Mouse (Mus musculus): Measurements from ENCODE around the gene Prn.

Prn gene

DNA sequence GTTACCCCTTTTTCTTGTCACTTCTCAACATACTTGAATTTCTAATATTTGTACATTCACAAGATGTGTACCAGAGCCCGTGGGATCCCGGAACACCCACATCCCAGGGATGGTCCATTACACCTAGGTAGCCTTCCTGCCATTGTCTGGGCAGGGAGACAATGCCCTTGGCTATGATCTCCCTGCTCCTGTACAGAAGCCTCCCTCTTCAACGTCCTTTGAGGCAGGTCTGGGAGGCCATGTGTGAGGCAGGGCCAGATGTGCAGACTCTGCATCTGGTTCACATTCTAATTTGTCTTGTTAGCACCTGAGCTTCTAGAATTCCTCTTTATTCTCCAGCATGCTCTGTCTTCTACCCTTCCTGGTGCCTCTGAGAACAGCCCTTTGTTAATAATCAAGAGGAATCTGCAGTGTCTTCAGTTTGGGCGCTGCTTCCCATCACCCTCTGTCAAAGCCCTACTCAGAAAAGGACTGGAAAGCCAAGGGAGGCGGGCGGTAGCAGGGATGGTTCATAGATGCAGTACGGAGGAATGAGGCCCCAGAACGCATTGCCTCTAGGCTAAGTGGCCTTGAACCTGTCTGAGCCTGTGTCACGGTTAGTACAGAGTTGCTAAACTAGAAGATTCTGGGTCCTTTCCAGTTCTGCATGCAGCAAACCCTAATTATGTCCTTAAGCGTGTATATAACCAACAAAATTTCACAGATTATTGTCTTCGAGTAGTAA, 39.3 kb downstream of the Prn start:
- no peak for DNase-seq (ENCODE audit: low read depth, low spot score)

DNA sequence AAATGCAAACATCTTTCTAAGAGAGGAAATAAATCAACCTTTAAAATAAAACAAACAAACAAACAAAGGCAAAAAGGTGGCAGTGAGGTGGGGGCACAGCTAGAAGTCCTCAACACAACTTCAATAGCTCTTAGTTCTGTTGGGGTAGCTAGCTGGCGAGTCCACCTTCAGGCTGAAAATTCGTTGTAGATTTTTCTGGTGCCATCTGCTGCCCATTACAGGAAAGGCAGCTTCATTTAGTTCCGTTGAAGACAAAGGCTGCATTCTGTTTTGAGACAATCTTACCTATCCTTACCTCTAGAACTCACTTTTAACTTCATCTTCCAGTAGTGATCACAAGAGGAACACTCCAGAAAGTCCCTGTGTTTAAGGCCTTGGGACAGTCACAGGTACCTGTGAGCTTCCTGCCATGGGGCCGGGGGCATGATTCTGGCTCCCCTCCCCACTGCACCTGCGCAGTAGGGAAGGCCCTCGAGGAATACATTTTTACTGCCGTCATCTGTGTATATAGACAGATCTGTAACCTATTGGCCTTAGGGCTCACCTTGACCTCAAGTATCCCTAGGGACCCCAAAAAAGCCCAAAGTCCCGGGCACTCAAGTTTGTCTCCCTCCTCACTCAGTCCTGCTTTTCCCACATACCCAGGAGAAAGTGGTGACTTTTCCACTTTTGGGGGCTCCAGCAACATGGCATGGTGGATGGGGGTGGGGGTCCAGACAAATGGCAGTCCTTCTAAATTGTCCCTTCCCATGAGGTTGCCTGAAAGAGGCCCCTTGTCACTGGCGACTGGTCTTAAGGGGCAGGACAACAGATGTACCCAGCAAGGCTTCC, 40.2 kb downstream of the Prn start:
- DNase-seq (ENCODE audit: low read depth, low spot score) = peak; percentile 46

DNA sequence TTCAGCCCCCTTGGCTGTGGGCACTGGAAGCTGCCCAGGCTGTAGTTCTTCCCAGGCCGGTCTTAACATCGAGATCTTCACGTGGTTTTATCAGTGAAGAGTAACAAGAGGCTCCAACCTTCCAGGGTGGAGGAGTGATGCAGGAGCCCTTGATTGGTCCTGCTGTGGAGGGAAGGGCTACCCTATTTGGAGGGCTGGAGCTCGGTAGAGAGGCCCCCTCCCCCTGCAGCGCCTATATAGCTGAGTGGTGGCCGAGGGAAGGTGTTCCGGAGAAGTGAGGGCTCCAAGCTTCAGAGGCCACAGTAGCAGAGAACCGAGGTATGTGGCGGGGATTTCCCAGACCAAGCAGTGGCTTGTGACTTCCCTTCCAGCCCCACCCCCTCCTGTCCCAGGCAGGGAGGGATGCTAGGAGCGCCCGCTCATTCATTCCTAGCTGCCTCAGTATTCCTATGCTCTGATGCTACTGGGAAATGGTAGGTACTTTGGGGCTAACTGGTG, 40.9 kb downstream of the Prn start, which contains the start of gene Prnd:
Gene Prnd, plus strand, starts transcription at position 264 of the 498 bp plus-strand sequence.
- DNase-seq (ENCODE audit: low read depth, low spot score) = no peak

DNA sequence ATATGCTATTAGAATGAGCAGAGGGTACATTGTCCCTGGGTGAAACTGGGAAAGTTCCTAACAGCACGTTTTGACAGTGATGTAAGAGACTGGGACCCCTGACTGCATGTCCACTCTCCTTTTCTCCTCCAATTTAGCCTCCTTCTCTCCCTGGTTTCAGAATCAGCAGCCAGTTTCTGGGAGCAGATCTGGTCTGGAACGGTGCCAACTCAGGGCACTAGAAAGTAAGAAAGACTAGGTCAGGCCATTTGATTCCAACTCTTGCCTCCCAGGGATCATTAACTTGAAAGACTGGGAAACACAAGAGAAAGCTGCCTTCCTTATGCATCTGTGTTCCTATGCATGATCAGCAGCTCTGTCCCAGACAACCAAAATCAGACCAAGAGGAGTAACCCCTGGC, 42.7 kb downstream of the Prn start:
- DNase-seq (ENCODE audit: low read depth, low spot score) = no peak

DNA sequence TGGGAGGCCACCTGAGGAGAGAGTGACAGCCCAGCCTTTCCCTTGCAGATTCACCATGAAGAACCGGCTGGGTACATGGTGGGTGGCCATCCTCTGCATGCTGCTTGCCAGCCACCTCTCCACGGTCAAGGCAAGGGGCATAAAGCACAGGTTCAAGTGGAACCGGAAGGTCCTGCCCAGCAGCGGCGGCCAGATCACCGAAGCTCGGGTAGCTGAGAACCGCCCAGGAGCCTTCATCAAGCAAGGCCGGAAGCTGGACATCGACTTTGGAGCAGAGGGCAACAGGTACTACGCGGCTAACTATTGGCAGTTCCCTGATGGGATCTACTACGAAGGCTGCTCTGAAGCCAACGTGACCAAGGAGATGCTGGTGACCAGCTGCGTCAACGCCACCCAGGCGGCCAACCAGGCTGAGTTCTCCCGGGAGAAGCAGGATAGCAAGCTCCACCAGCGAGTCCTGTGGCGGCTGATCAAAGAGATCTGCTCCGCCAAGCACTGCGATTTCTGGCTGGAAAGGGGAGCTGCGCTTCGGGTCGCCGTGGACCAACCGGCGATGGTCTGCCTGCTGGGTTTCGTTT, 43.3 kb downstream of the Prn start:
- DNase-seq (ENCODE audit: low read depth, low spot score) = no peak

DNA sequence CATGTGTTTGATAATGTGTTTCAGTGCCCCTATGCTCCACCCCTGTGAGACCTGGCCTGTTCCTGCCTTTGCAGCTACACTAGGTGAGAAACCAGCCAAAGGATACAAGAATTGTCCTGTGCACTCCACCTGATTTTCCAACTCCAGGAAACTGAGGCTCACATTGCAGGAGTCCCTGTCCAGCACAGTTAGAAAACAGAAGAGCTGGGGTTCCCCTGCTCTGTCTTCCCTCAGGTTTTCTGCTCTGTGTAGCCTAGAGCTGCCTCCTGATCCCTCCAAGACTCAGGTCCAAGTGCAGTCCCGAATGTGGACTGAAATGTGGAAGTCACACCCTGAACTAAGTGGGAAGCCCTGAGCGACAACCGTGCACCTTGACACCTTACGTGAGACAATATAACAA, 44.0 kb downstream of the Prn start:
- no peak for DNase-seq (ENCODE audit: low read depth, low spot score)

DNA sequence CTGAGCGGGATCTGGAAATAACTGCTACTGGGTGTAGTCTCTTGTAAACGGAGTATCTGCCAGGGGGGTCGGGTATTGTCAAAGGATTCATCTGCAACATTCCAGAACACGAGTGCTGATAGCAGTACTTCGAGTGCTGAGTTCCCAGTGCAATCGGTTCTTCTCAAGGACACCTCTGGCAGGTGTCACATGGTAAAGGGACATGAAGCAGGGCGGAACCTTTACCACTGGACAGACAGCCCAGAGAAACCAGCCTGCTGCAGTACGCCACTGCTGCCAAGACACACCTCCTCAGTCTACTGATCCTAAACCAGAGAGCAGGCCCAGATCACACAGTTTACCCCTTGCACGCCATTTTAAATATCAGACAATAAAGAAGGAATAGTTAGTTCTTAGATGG, 45.1 kb downstream of the Prn start:
- DNase-seq (ENCODE audit: low read depth, low spot score) = no peak

DNA sequence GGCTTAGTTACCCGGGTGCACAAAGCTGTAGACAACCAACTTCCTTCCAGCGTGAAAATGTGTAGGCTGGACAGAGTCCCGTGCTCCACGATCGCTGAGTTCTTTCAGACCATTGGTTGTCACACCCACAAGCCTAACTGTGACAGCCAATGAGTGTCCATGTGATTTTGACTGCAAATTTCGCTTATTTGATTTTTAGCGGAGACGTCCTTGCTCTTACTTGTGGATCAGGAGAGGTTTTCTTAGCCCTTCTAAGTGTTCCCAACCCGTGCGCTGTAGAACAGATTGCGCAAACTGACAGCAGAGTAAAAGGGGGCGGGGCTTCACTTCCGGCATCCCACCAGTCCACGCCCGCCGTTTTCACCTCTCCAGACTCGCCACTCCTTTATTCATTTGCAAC, 45.5 kb downstream of the Prn start:
- no peak for DNase-seq (ENCODE audit: low read depth, low spot score)

DNA sequence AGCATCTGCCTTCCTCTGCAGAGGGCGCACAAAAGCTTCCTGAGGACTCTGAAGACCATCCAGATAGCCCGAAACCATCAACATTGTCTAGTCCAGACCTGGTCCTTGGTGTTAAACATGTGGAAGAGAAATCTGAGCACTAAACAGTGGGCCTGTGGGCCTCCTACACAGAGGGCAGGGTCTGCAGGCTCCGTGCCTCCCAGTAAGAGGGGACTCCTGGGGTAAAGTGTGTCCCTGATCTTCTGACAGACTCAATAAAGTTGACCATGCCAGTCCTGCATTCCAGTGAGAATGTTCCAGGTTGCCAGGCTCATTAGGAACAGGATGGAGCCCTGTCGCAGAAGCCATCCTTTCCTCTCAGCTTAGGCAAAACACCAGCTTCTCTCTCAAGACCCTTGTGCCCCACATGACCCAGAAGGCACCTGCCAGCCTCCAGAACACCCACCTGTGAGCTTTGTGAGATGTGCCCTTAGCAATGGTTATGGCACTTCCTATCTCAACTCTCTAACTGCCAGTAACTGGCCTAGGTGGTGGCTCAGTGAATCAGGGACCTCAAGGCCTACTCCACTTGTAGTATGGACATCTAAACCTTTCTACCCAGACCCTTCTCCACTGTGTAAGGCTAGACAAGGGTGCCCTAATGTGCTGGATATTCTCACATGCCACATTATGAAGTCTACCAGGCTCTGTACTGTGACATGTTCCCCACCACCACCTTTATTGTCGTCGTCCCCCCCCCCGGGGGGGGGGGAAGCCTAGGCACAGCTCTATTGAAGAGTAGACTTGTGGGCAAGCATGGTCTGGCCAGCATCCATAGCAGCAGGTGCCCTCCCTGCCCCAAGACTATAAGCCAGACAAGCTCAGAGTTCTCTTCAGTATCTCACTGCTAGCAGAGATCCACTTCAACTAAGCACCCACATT, 46.8 kb downstream of the Prn start:
- DNase-seq (ENCODE audit: low read depth, low spot score) = no peak

DNA sequence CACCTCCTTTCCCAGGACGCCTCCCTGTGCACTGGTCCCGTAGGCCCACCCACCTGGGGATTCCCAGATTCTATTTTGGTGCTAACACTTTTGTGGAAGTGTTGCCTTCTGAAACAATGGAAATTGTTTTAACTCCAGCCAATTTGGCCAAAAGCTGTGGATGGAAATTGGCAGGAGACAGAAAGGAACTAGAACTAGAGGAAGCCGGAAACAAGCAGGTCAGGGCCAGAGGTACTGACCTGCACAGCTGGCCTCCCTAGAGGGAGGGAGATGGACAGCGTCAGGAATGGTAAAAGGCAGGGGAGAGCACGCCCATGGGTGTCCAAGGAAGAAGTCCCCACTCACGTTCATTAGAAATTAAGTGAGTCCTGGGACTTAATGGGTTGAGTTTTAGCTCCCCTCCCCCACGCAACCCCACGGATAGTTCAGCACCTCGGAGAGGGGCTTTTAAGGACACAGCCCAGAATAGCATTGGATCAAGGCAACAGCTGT, 48.0 kb downstream of the Prn start:
- no peak for DNase-seq (ENCODE audit: low read depth, low spot score)

DNA sequence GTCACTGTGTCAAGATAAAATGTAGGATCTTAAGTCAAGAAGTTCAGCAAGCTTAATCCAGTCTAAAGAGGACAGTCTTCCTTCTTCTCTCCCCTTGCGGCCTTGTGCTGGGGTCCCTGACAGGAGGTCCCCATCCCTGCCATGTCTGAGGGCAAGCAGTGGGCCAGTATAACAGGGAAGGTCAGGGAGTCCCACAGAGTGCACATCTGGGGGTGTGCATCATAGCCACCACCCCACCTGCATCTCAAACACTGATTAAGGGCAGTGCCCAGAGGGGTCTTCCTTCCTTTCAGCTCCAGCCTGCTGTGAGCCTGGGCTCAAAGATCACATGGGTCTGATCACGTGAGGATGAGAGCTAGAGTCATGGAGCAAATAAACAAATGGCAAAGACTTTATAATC, 51.9 kb downstream of the Prn start:
- DNase-seq (ENCODE audit: low read depth, low spot score) = no peak

DNA sequence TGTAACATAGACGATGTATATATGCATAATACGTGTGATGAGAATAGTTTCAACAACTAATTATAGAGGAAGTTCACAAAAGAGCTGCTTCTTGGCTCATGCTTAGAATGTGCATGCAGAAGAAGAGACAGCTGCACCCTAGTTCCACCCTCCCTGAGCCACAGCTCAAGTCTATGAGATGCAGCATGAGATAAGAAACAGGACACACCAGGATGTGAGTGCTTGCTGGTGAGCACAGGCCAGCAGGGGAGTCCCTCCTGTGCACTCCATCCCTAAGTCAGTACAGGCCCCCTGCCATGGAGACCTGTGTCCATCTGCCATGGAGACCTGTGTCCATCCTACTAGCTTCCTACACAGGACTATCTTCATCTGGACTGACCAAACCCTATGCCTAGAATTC, 60.8 kb downstream of the Prn start:
- DNase-seq (ENCODE audit: low read depth, low spot score) = no peak

DNA sequence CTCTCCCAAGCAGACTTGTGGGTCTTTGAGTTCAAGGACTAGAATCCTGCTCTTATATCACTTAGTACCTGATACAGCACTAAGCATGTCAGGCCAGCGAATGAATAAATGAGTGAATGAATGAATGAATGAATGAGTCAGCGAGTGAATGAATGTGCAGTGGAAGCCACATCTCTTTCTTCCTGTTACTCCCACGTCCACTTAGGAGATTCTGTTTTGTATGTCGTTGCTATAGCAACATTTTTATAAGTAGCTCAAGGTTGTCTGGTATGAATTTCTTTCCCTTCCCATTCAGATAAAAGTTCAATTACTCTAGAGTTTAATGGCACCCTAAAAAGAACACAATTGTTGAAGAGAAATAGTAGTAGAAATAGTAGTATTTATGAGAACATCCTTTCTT, 61.3 kb downstream of the Prn start:
- DNase-seq (ENCODE audit: low read depth, low spot score) = no peak

DNA sequence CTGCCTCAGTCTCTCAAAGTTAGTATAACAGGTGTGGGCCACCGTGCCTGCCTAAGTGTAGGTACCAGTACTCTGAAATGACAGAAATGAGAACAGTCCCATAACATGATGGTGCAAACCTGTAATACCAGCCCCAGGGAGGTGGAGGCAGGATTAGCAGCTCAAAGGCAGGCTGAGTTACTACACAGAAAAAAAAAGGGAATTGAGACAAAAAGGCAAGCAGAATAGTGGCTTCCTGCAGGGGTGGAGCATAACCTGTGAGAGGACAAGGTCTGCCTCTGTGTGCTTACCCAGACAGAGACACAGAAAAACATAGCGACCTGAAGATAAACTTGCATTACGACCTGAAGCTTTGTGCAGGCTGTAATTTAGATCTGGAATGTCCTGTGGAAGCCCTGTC, 66.9 kb downstream of the Prn start:
- no peak for DNase-seq (ENCODE audit: low read depth, low spot score)

DNA sequence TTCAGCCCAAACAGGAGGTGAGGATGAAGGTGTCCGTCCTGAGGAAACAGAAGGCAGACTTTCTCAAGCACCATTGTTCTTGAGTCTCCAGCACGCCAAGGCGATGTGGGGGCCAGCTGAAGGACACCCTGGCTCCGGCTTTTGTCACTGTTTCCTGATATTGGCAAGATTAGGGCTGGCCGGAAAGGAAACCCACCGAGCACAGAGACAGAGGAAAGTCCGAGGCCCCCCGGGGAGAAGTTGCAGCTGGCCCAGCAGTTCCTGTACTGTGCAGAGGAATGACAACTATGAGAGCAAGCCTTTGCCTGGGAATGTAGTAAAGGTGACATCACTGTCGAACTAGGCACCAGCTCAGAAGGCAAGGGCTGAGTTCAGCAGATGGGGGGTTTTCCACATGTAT, 71.1 kb downstream of the Prn start:
- DNase-seq (ENCODE audit: low read depth, low spot score) = no peak

DNA sequence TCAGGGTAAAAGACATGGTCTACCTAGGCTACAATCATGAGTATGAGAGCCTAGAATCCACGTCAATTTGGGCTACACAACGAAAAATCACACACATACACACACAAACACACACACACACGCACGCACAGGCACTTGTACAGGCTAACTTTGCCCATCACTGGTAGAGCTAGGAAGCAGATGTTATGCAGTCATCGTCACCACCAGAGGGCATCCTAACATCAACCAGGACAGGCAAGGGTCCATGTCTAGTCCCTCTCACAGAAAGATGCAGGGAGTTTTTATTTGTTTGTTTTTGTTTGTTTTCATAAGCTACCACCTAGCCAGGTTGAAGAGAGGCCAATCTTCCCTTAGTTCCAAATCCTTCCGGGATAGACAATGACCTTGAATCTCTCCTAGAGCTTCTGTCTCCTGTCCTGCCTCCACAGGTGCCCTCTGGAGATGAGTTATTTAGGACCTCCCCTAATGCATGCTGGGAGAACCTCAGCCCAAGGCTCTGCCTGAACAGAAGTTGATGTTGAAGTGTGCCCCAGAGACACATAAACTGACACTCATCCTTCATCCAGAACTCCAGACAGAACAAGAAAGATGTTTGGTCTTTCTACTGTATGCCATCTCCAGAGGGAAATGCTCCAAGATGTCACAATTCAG, 72.9 kb downstream of the Prn start:
- DNase-seq (ENCODE audit: low read depth, low spot score) = peak; percentile 54

DNA sequence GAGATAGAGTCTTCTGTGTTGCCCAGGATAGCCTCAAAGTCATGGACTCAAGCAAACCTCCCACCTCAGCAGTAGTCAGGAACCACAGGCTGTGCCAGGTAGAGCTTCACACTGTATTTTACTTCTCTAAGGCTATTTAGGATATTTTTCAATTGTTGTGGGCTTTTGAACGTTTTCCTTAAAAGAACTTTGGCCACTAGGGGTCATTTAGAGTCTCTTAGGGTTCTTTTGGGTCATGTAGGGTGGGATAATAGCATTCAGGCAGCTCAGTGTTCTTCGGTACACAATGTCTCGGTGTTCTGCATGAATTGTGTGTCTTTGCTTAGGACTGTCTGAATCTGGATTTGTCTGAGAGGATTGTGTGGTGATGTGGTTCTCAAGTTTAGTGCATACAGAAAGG, 78.2 kb downstream of the Prn start:
- DNase-seq (ENCODE audit: low read depth, low spot score) = no peak

DNA sequence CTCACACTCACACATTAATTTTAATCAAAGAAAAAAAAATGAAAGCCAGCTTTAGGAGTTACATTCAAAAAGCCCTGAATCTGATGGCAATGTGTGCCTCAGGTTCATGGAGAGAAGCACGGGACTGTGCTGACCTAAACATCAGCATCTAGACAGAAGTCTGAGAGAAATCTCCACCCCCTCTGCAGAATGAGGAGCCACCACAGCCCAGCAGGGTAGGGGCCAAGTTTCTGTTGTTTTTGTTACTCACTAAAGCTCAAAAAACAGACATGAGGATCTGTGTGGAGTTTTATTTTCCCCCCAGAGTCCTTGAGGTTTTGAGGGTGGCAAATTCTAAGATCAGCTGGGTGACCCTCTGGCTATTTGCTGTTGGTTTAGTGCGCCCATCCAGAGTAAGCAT, 78.8 kb downstream of the Prn start:
- DNase-seq (ENCODE audit: low read depth, low spot score) = no peak

DNA sequence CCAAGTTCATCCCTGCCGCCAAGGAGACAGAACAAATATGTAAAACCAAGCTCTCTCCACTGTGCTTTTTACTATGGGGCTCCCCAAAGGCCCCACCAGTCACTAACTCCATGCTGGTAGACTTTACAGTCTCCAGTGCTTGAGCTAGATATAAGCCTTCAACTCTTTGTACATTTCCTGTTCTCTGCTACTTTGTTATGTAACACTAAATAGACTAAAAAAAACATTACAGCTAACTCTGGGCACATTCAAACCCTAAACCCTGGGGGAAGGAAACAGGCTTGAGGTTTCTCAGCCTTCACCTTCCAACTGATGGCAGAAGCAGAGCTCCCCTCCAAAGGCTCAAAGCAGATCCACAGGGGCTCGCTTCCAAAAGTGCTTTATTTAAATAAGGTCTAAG, 82.7 kb downstream of the Prn start:
- no peak for DNase-seq (ENCODE audit: low read depth, low spot score)

DNA sequence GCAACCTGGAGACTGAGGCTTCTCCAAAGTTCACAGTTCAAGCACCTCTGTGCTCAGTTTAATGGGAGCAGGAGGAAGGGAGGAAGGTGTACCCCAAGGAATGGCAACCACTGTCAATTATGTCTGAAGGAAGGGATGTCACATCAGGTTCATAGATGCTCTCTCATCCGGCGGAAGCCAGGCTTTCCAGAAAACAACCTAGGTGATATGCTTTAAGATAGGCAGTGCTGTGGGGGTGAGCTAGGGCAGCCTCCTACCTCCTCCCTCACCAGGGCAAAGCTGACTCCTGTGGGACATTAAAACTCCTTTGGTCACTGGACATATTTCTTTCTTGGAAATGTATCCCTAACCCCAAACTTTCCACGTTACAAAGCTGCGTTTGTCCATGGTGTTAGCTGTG, 83.4 kb downstream of the Prn start:
- DNase-seq (ENCODE audit: low read depth, low spot score) = no peak

DNA sequence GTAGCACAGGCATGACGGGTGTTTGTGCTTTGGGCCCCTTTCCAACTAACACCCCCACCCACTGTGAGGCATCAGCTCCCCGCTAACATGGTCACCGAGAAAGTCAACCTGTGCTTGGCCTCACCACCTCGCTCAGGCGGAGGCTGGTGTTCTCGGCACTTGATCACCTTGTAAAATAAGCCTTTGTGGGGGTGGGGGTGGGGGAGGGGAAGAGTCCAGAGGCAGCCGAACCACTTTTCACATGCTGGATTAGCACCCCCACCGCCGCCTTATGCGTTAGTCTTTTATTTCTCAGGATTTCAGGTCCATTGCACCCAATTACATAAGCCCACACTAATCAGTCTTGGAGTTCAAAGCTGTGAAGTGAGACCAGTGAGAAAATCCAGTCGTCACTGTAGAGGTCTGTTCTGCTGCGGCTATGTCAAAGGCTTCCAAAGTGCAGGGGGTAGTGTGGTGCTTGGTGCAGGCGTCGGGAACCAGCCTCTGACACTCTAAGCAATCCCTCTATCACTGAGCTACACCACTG, 83.9 kb downstream of the Prn start:
- no peak for DNase-seq (ENCODE audit: low read depth, low spot score)
